Mouse (Mus musculus) ES-Bruce4 (cell line): Measurements from ENCODE around the gene Rassf4. TPM values are rescaled to one million over a fixed set of nuclear protein-coding genes. Genes with fewer than 3 reads are reported as not detected.
"Not testable (repeated sequence)": the region's sequence is repeated elsewhere in the genome, so short reads cannot be mapped to it uniquely, and the experiment has no call there.

Experiments used
- H3K27ac ChIP-seq: 2 replicates; pipeline ENCODE4 v1.5.1; 2012; ENCODE audit warnings: low read length, inconsistent platforms; ENCODE audit not compliant: insufficient read depth
- H3K27me3 ChIP-seq: 2 replicates; pipeline ENCODE4 v1.6.1; 2012; ENCODE audit warnings: mild to moderate bottlenecking, low read length, inconsistent platforms; ENCODE audit not compliant: control insufficient read depth, poor library complexity, insufficient read depth, severe bottlenecking
- H3K36me3 ChIP-seq: 2 replicates; pipeline ENCODE4 v1.6.1; 2012; ENCODE audit warnings: inconsistent platforms, mild to moderate bottlenecking, low read length, moderate library complexity; ENCODE audit not compliant: control insufficient read depth, poor library complexity, insufficient read depth, severe bottlenecking
- H3K4me1 ChIP-seq: one replicate; pipeline ENCODE4 v1.8.1; 2011; ENCODE audit warnings: low read length; ENCODE audit not compliant: control insufficient read depth, insufficient read depth
- H3K4me3 ChIP-seq: 2 replicates; pipeline ENCODE4 v1.5.1; 2011; ENCODE audit warnings: low read depth, mild to moderate bottlenecking, low read length
- H3K9ac ChIP-seq: 2 replicates; pipeline ENCODE4 v1.6.1; 2012; ENCODE audit warnings: low read depth, mild to moderate bottlenecking, inconsistent platforms; ENCODE audit not compliant: poor library complexity, severe bottlenecking
- H3K9me3 ChIP-seq: replicated peaks from 2 replicates; pipeline ENCODE4 v1.6.1; 2012; ENCODE audit warnings: mild to moderate bottlenecking, low read length, inconsistent platforms; ENCODE audit not compliant: control insufficient read depth, poor library complexity, insufficient read depth, severe bottlenecking
- CTCF ChIP-seq: IDR thresholded peaks from one replicate; pipeline ENCODE4 v1.8.1; 2011; ENCODE audit warnings: low read depth, low read length
- EP300 ChIP-seq: IDR thresholded peaks from 2 replicates; pipeline ENCODE4 v1.6.1; 2011; ENCODE audit warnings: low read depth, low read length; ENCODE audit not compliant: insufficient read depth
- POLR2A ChIP-seq: IDR thresholded peaks from one replicate; pipeline ENCODE4 v1.8.1; 2011; ENCODE audit warnings: low read length; ENCODE audit not compliant: insufficient read depth
- polyA plus RNA-seq: library from polyadenylated mRNA; stranded (reverse); fragments of >200 nt; gene quantifications from 2 replicates; pipeline ENCODE4 v1.2.4, GENCODE M21; 2011; ENCODE audit warnings: low read depth; ENCODE audit not compliant: missing spikeins, insufficient read depth, insufficient read length

Rassf4 gene
- polyA plus RNA-seq, 1 experiment, result 4.1 TPM

GRCm38 (mm10) chr6:116629766-116630165 is 44.0 kb downstream of the Rassf4 start:
- no peak for TF ChIP-seq POLR2A
- no peak for TF ChIP-seq EP300
- no peak for TF ChIP-seq CTCF
- Histone ChIP-seq H3K36me3 (peaks cover 2% of the 10 kb centered on the region; the same call in 1 of the 2 replicates), H3K4me1 (no peaks in the 10 kb centered on the region), H3K4me3 (no peak overlapping the region), H3K27ac (no peak overlapping the region), H3K9me3 (no peaks in the 10 kb centered on the region), H3K27me3 (no peaks in the 10 kb centered on the region), H3K9ac (no peak overlapping the region)

GRCm38 (mm10) chr6:116628539-116629171 is 45.1 kb downstream of the Rassf4 start, which contains the start of gene Zfp422:
Gene Zfp422 (minus strand): TSS chr6:116628999.
- Histone ChIP-seq H3K27me3 (no peaks in the 10 kb centered on the region), H3K27ac (no peak within 1 kb of the TSS), H3K36me3 (peaks cover 2% of the 10 kb centered on the region; the same call in 1 of the 2 replicates), H3K9ac (peak within 1 kb of the TSS; percentile 76), H3K4me1 (no peaks in the 10 kb centered on the region), H3K9me3 (no peaks in the 10 kb centered on the region), H3K4me3 (peak within 1 kb of the TSS; percentile 82)
- TF ChIP-seq EP300, result no peak
- no peak for TF ChIP-seq POLR2A
- no peak for TF ChIP-seq CTCF

GRCm38 (mm10) chr6:116628095-116628494 is 45.7 kb downstream of the Rassf4 start:
- peak overlapping the region; percentile 76 for H3K9ac ChIP-seq
- H3K4me3 ChIP-seq, result peak overlapping the region; percentile 82
- H3K9me3 ChIP-seq, result no peaks in the 10 kb centered on the region
- no peaks in the 10 kb centered on the region for H3K27me3 ChIP-seq
- H3K36me3 ChIP-seq, result peaks cover 2% of the 10 kb centered on the region; the same call in 1 of the 2 replicates
- no peaks in the 10 kb centered on the region for H3K4me1 ChIP-seq
- H3K27ac ChIP-seq, result no peak overlapping the region
- no peak for TF ChIP-seq POLR2A

- not testable (repeated sequence) for H3K27me3 ChIP-seq, H3K9ac ChIP-seq, H3K4me3 ChIP-seq, H3K4me1 ChIP-seq, H3K27ac ChIP-seq, H3K36me3 ChIP-seq, H3K9me3 ChIP-seq
Observed at GRCm38 (mm10) chr6:116626417-116626816, 47.3 kb downstream of the Rassf4 start.

GRCm38 (mm10) chr6:116621318-116622023 is 52.3 kb downstream of the Rassf4 start:
- no peak overlapping the region for H3K9ac ChIP-seq
- no peak overlapping the region for H3K27ac ChIP-seq
- TF ChIP-seq POLR2A, result no peak
- no peak for TF ChIP-seq EP300
- TF ChIP-seq CTCF, result no peak
- H3K27me3 ChIP-seq, result no peaks in the 10 kb centered on the region
- H3K4me1 ChIP-seq, result no peaks in the 10 kb centered on the region
- no peaks in the 10 kb centered on the region for H3K36me3 ChIP-seq
- no peak overlapping the region for H3K4me3 ChIP-seq
- no peaks in the 10 kb centered on the region for H3K9me3 ChIP-seq

GRCm38 (mm10) chr6:116618073-116618472 is 55.7 kb downstream of the Rassf4 start:
- Histone ChIP-seq H3K9me3 (no peaks in the 10 kb centered on the region), H3K27me3 (no peaks in the 10 kb centered on the region), H3K27ac (no peak overlapping the region), H3K4me1 (no peaks in the 10 kb centered on the region), H3K9ac (no peak overlapping the region), H3K4me3 (no peak overlapping the region), H3K36me3 (no peaks in the 10 kb centered on the region)
- TF ChIP-seq CTCF (no peak), POLR2A (no peak), EP300 (no peak)
